Mouse (Mus musculus) forebrain, embryonic 14.5 days (tissue): Measurements from ENCODE around the gene Fes. TPM values are rescaled to one million over a fixed set of nuclear protein-coding genes. Genes with fewer than 3 reads are reported as not detected.
A peak's percentile ranks its signal among the peaks of the same experiment; 100 is the strongest.

Experiments
- ATAC-seq: fragments of 200-750 bp; cut with Nextera tagmentation; 2 replicates; pipeline ENCODE4 v1.8.0; 2017; ENCODE audit warnings: mild to moderate bottlenecking, moderate library complexity
- DNase-seq: peaks from one replicate; pipeline ENCODE4 v3.0.0-alpha.2; 2015; ENCODE audit warnings: low spot score
- H3K27ac ChIP-seq: fragments of 300-500 bp; sonication (generic); 2 replicates; pipeline ENCODE4 v1.5.1; 2014; ENCODE audit warnings: low read depth, mild to moderate bottlenecking, control low read depth, low read length, moderate library complexity
- H3K27me3 ChIP-seq: fragments of 300-500 bp; sonication (generic); replicated peaks from 2 replicates; pipeline ENCODE4 v1.6.1; 2014; ENCODE audit warnings: low read length, control low read depth, mixed read lengths; ENCODE audit not compliant: control insufficient read depth, insufficient read depth
- H3K36me3 ChIP-seq: fragments of 300-500 bp; sonication (generic); 2 replicates; pipeline ENCODE4 v1.6.1; 2014; ENCODE audit warnings: low read length, control low read depth; ENCODE audit not compliant: control insufficient read depth, insufficient read depth
- H3K4me1 ChIP-seq: fragments of 300-500 bp; sonication (generic); 2 replicates; pipeline ENCODE4 v1.6.1; 2014; ENCODE audit warnings: antibody characterized with exemption, low read length, control low read depth; ENCODE audit not compliant: control insufficient read depth, insufficient read depth
- H3K4me2 ChIP-seq: fragments of 300-500 bp; sonication (generic); 2 replicates; pipeline ENCODE4 v1.6.1; 2014; ENCODE audit warnings: mild to moderate bottlenecking, control low read depth, low read length
- H3K4me3 ChIP-seq: fragments of 300-500 bp; sonication (generic); 2 replicates; pipeline ENCODE4 v1.5.1; 2014; ENCODE audit warnings: low read depth, low read length, control low read depth
- H3K9ac ChIP-seq: fragments of 300-500 bp; sonication (generic); 2 replicates; pipeline ENCODE4 v1.6.1; 2014; ENCODE audit warnings: mild to moderate bottlenecking, low read length, control low read depth, moderate library complexity
- H3K9me3 ChIP-seq: fragments of 300-500 bp; sonication (generic); replicated peaks from 2 replicates; pipeline ENCODE4 v1.6.1; 2016; ENCODE audit warnings: low read length, control low read depth, mixed read lengths; ENCODE audit not compliant: control insufficient read depth
- WGBS: fragments of 180-500 bp; shearing (Covaris S2); extraction: QIAGEN DNeasy Blood & Tissue Kit; methylation state at CpG from one replicate; pipeline ENCODE4 v1.1.7; 2014; 5-methylcytosine and 5-hydroxymethylcytosine counted together
- polyA plus RNA-seq: library from polyadenylated mRNA; unstranded; fragments of >200 nt; fragmentation: Nextera tagmentation; extraction: Ambion mirVana; gene quantifications from 2 replicates; pipeline ENCODE4 v1.2.1, GENCODE M21; 2014

The Fes gene
- polyA plus RNA-seq: 2.4 and 3.5 TPM in 2 replicates

DNA sequence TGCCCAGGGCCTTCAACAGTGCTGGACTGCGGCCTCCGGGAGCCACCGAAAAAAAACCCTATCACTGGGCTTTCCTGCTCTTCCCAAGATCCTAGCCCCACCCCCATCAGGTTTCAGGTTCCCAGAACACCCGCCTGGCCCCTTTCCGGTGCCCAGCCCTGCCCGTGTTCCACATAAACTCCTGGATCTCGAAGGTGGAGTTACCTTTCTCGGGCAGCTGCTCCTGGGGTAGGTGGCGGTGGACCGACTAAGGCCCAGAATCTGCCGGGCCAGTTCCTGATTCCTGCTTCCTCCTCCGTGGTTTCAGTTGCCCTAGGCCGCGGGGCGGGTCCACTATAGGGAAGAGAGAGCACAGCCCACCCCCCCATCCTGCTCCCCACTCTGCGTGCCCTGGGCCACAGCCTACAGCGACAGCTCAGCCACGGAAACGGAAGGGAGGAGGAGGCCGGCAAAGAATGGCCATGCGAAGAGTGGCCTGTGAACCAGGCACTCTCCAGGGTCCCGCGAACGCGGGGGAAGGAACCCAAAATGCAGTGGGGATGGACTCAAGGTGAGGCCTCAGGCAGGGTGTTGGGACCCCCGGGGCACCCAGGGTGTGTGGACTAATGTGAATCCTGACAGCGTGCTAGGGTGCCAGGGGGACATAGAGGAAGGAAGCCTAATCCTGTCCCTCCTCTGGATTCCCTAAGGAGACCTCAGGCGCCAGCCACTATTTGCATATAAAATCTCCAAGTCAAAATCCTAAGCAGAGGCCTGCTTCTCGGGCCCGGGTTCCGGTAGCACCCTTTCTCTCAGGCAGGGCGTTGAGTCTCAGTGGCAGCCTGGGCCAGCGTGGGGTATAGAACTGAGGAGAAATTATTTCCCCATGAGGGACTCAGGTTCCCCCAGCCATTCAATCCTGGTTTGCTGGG is at the start of gene Fes:
Gene Fes (minus strand): TSS at position 314 of the 911 bp plus-strand sequence.
- Histone ChIP-seq H3K9me3 (no peaks in the 10 kb centered on the region), H3K36me3 (peaks cover 28% of the 10 kb centered on the region), H3K4me2 (peak within 1 kb of the TSS; percentile 24), H3K4me1 (no peaks in the 10 kb centered on the region), H3K27ac (no peak within 1 kb of the TSS), H3K9ac (peak within 1 kb of the TSS; percentile 43), H3K4me3 (no peak within 1 kb of the TSS), H3K27me3 (peaks cover 19% of the 10 kb centered on the region)
- ATAC-seq (no peak), DNase-seq (no peak)
- WGBS: 14% methylated on average over 33 of the region's 33 CpGs

DNA sequence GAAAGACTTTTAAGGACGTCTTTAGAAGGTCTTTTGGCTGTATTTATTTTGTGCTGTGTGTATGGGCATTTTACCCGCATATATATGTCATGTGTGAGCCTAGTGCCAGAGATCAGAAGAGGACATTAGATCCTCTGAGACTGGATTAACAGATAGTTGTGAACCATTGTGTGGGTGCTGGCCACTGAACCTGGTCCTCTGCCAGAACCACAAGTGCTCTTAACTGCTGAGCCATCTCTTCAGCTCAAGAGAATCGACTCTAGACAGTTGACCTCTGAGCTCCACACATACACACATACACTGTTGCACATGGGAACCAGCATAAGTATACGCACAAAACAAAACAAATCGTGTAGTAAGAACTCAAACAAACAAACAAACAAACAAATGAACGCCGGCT is 48.8 kb upstream of the Fes start:
- no peak overlapping the region for H3K27ac ChIP-seq
- no peaks in the 10 kb centered on the region for H3K4me1 ChIP-seq
- no peak overlapping the region for H3K4me2 ChIP-seq
- DNase-seq (no peak), ATAC-seq (no peak)
- no peaks in the 10 kb centered on the region for H3K36me3 ChIP-seq
- no peaks in the 10 kb centered on the region for H3K27me3 ChIP-seq
- no peak overlapping the region for H3K4me3 ChIP-seq
- no peak overlapping the region for H3K9ac ChIP-seq
- H3K9me3 ChIP-seq: no peaks in the 10 kb centered on the region
- 92% methylated on average over 7 of the region's 7 CpGs for WGBS

DNA sequence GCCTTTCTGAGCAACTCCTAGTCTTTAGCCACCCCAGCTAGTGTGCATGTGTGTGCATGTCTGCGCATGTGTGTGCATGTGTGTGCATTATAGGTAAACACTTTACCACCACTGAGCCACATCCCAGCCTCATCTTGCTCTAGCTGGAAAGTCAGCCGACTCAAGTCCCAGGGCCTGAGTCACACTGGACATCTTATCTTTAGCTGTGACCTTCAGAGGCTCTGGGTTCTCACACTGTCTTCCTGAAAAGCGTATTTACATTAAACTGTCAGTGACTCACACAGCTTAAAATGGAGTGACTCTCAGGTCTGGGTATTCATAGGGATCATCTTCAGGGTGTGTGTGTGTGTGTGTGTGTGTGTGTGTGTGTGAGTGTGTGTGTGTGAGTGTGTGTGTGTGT is 47.8 kb upstream of the Fes start:
- no peaks in the 10 kb centered on the region for H3K36me3 ChIP-seq
- H3K4me3 ChIP-seq: no peak overlapping the region

DNA sequence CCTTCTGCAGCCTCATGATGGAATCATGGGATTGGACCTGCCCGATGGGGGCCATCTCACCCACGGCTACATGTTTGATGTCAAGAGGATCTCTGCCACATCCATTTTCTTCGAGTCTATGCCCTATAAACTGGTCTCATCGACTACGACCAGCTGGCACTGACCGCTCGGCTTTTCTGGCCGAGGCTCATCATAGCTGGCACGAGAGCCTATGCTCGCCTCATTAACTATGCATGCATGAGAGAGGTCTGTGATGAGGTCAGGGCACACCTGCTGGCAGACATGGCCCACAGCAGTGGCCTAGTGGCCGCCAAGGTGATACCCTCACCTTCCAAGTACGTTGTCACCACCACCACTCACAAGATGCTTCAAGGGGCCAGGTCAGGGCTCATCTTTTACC is 41.9 kb upstream of the Fes start:
- Histone ChIP-seq H3K9me3 (no peaks in the 10 kb centered on the region), H3K4me1 (no peaks in the 10 kb centered on the region), H3K4me2 (no peak overlapping the region), H3K36me3 (no peaks in the 10 kb centered on the region), H3K9ac (no peak overlapping the region), H3K27ac (no peak overlapping the region), H3K4me3 (no peak overlapping the region), H3K27me3 (no peaks in the 10 kb centered on the region)
- no peak for DNase-seq
- WGBS: 90% methylated on average over 12 of the region's 12 CpGs
- ATAC-seq: no peak

More for the DNA sequence above, 47.8 kb upstream of the Fes start:
- Histone ChIP-seq H3K4me2 (no peak overlapping the region), H3K4me1 (no peaks in the 10 kb centered on the region), H3K27ac (no peak overlapping the region), H3K9ac (no peak overlapping the region), H3K27me3 (no peaks in the 10 kb centered on the region), H3K9me3 (no peaks in the 10 kb centered on the region)
- 88% methylated on average over 3 of the region's 3 CpGs for WGBS
- no peak for ATAC-seq
- DNase-seq: no peak

DNA sequence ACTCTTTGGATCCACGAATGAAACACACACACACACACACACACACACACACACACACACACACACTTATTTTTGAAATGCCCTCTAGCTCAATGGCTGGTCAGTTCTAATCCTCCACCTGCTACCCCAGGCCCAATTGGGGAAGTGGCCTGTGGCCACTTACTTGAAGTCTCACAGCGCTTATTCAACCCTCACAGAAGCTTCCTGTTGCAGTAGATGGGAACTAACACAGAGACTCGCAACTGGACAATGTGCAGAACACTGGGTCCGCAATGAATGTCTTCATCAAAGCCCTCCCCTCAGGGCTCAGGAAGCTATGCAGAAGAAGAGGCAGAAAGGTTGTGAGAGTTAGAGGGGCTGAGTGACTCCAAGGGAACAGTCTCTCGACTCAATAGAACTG is 40.0 kb upstream of the Fes start:
- no peak overlapping the region for H3K9ac ChIP-seq
- WGBS: 84% methylated on average over 5 of the region's 5 CpGs
- H3K27me3 ChIP-seq: no peaks in the 10 kb centered on the region
- H3K27ac ChIP-seq: no peak overlapping the region
- ATAC-seq (no peak), DNase-seq (no peak)
- H3K4me2 ChIP-seq: no peak overlapping the region
- no peaks in the 10 kb centered on the region for H3K9me3 ChIP-seq
- H3K36me3 ChIP-seq: no peaks in the 10 kb centered on the region
- no peaks in the 10 kb centered on the region for H3K4me1 ChIP-seq
- no peak overlapping the region for H3K4me3 ChIP-seq

DNA sequence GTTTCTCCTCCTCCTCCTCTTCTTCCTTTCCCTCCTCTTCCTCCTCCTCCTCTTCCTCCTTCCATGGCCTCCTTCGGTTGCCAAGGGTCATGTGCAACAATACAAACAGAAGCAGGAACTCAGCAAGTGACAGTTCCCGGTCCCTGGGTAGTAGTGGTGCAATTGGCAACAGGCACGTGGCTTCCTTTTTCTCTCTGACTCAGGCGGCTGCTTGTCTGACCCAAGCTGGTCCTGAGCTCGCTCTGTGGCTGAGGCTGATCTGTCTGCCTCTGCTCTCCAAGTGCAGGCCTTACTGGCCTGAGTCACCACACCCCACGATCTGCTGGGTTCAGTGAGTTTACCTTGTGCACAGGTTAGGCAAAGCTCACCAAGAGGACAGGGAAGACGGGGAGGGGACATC is 38.6 kb upstream of the Fes start:
- Histone ChIP-seq H3K4me3 (no peak overlapping the region), H3K4me2 (no peak overlapping the region), H3K9me3 (no peaks in the 10 kb centered on the region), H3K9ac (no peak overlapping the region), H3K27me3 (no peaks in the 10 kb centered on the region), H3K4me1 (no peaks in the 10 kb centered on the region), H3K27ac (no peak overlapping the region), H3K36me3 (no peaks in the 10 kb centered on the region)
- ATAC-seq (no peak), DNase-seq (no peak)
- 85% methylated on average over 7 of the region's 7 CpGs for WGBS

DNA sequence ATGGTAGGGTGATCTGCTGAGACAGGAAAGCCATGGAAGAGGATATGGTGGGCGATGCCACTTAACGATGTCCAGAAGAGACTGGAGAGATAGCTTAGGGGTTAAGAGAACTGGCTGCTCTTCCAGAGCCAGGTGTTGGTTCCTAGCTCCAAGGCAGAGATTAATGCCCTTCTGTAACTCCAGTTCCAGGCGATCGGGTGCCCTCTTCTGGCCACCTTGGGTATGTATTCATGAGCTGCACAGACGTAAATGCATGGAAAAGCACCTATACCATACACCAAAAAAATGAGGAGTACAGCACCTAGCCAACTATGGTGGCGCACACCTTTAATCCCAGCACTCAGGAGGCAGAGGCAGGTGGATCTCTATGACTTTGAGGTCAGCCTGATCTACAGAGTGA is 37.0 kb upstream of the Fes start:
- Histone ChIP-seq H3K4me3 (no peak overlapping the region), H3K4me1 (no peaks in the 10 kb centered on the region), H3K9ac (no peak overlapping the region), H3K36me3 (no peaks in the 10 kb centered on the region), H3K27ac (no peak overlapping the region), H3K4me2 (no peak overlapping the region), H3K27me3 (no peaks in the 10 kb centered on the region), H3K9me3 (no peaks in the 10 kb centered on the region)
- WGBS: 86% methylated on average over 6 of the region's 6 CpGs
- no peak for ATAC-seq
- no peak for DNase-seq

DNA sequence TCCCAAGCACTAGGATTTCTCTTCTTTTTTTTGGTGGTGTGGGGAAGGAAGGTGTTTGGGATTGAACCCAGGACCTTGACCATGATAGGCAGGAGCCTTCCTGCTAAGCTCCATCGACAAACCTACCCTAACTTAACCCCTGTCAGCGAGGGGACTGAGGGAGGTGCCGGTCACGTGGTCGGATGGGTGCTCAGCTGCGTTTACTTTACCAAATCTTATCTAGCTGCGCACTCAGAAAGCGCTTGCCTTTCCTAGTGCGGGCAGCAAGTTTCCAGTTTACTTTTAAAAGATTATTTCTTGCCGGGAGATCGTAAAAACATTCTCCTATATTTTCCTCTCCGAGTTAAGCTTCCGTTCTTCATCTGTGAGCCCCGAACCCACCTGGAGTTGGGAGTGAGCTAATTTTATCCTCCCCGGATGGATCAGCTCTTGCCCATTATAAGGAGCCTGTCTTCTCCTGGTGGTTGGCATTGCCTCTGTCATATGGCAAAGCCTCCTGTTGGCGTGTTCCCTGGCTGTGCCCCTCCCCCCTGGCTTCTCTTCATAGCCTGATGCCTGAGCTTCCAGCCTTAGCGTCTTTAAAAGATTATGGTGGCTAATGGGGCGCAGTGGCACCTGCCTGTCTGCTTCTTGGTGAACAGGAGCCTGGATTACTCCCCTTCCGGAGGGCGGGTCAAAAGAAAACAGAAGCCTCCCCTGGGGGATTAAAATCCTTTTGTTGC is 35.2 kb upstream of the Fes start:
- DNase-seq: peak; percentile 58
- whole genome bisulfite sequencing: 31% methylated on average over 20 of the region's 20 CpGs

DNA sequence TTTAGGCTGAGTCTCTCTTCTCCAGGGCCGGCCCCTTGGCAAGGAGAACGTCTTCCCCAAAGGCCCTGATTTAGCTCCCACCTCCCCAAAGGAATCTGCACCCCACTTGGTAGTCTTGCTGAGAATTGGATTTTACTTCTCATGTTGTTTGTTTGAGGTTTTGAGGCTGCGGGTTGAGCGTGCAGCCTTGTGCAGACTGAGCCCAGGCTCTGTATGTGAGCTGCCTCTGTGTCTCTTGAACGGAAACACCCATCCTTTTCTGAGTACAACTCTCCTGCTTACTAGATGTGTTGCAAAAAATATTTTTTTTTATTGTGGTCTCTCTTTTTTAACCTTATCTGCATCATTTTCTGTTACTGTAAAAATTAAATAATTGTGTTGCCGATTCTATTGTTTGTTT is 33.8 kb upstream of the Fes start:
- Histone ChIP-seq H3K4me3 (no peak overlapping the region), H3K9me3 (no peaks in the 10 kb centered on the region), H3K4me2 (no peak overlapping the region), H3K9ac (no peak overlapping the region), H3K27me3 (no peaks in the 10 kb centered on the region), H3K4me1 (no peaks in the 10 kb centered on the region), H3K36me3 (no peaks in the 10 kb centered on the region), H3K27ac (no peak overlapping the region)
- ATAC-seq (no peak), DNase-seq (no peak)
- WGBS: 89% methylated on average over 6 of the region's 6 CpGs

More for the DNA sequence above, 35.2 kb upstream of the Fes start:
- no peak overlapping the region for H3K4me3 ChIP-seq
- H3K27ac ChIP-seq: no peak overlapping the region
- H3K36me3 ChIP-seq: no peaks in the 10 kb centered on the region
- H3K9ac ChIP-seq: no peak overlapping the region
- no peaks in the 10 kb centered on the region for H3K27me3 ChIP-seq
- no peaks in the 10 kb centered on the region for H3K9me3 ChIP-seq
- ATAC-seq: no peak
- no peak overlapping the region for H3K4me2 ChIP-seq
- no peaks in the 10 kb centered on the region for H3K4me1 ChIP-seq
